Mouse (Mus musculus): Measurements from ENCODE around the gene Gm5129. TPM values are rescaled to one million over a fixed set of nuclear protein-coding genes. Genes with fewer than 3 reads are reported as not detected.
A peak's percentile ranks its signal among the peaks of the same experiment; 100 is the strongest.
"Not testable (repeated sequence)": the region's sequence is repeated elsewhere in the genome, so short reads cannot be mapped to it uniquely, and the experiment has no call there.

The Gm5129 gene
- not detected in 2 replicates for polyA plus RNA-seq (2015; fragmentation: Nextera tagmentation; extraction: Ambion mirVana)

GRCm38 (mm10) chr5:29735557-29736061 is at the start of gene Gm5129, which contains the start of gene Dnajb6:
Gene Gm5129, minus strand, starts transcription at chr5:29735936.
Gene Dnajb6, plus strand, starts transcription at chr5:29735688.
- Histone ChIP-seq H3K9me3 (replicated peaks; ENCODE audit: control insufficient read depth, low read length, poor library complexity, severe bottlenecking) (no peaks in the 10 kb centered on the region), H3K9ac (ENCODE audit: low read depth, low read length) (peak within 1 kb of the TSS; percentile 91), H3K4me1 (ENCODE audit: control insufficient read depth, insufficient read depth, low read length) (peaks cover 29% of the 10 kb centered on the region), H3K4me3 (ENCODE audit: low read depth, low read length) (peak within 1 kb of the TSS; percentile 57), H3K36me3 (ENCODE audit: control insufficient read depth, insufficient read depth, low read length) (no peaks in the 10 kb centered on the region), H3K4me2 (ENCODE audit: low read length) (peak within 1 kb of the TSS; percentile 62), H3K27me3 (ENCODE audit: control insufficient read depth, insufficient read depth, low read depth, low read length) (no peaks in the 10 kb centered on the region), H3K27ac (ENCODE audit: low read length) (peak within 1 kb of the TSS; percentile 86)
- under 1% methylated on average over 46 of the region's 46 CpGs for WGBS
- peak; percentile 99 for ATAC-seq

GRCm38 (mm10) chr5:29784906-29785305 is 49.2 kb upstream of the Gm5129 start:
- not testable (repeated sequence) for H3K4me1 ChIP-seq (ENCODE audit: control insufficient read depth, insufficient read depth, low read length); H3K9me3 ChIP-seq (replicated peaks; ENCODE audit: control insufficient read depth, low read length, poor library complexity, severe bottlenecking); H3K36me3 ChIP-seq (ENCODE audit: control insufficient read depth, insufficient read depth, low read length); H3K27ac ChIP-seq (ENCODE audit: low read length); H3K9ac ChIP-seq (ENCODE audit: low read depth, low read length); H3K4me3 ChIP-seq (ENCODE audit: low read depth, low read length); H3K27me3 ChIP-seq (ENCODE audit: control insufficient read depth, insufficient read depth, low read depth, low read length); H3K4me2 ChIP-seq (ENCODE audit: low read length); ATAC-seq
- 98% methylated on average over 9 of the region's 13 CpGs for WGBS

DNA sequence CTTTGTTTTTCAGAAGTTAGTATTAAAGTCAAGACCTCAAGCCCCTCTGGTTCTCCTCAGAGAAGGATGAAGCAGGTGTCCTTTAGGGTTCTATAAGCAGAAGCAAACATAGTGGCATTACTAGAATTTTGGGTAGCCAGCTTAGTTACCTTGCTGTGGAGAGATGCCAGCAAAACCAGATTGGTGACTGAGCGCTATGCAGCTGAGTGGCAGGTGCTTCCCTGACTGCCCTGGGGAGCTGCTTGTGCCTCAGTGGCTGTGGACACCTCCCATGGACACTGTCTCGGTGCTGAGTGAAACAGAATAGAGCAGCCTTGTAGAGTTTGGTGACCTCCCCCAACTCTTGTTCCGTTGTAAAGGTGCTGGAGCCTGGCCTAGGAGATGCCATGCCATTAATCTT is 46.5 kb upstream of the Gm5129 start:
- no peaks in the 10 kb centered on the region for H3K27me3 ChIP-seq (ENCODE audit: control insufficient read depth, insufficient read depth, low read depth, low read length)
- H3K4me3 ChIP-seq (ENCODE audit: low read depth, low read length) = no peak overlapping the region
- no peak for ATAC-seq
- H3K9me3 ChIP-seq (replicated peaks; ENCODE audit: control insufficient read depth, low read length, poor library complexity, severe bottlenecking) = no peaks in the 10 kb centered on the region
- no peak overlapping the region for H3K9ac ChIP-seq (ENCODE audit: low read depth, low read length)
- no peak overlapping the region for H3K27ac ChIP-seq (ENCODE audit: low read length)
- no peak overlapping the region for H3K4me2 ChIP-seq (ENCODE audit: low read length)
- WGBS = 96% methylated on average over 3 of the region's 3 CpGs
- H3K4me1 ChIP-seq (ENCODE audit: control insufficient read depth, insufficient read depth, low read length) = peaks cover 2% of the 10 kb centered on the region; the same call in 1 of the 2 replicates
- H3K36me3 ChIP-seq (ENCODE audit: control insufficient read depth, insufficient read depth, low read length) = no peaks in the 10 kb centered on the region

DNA sequence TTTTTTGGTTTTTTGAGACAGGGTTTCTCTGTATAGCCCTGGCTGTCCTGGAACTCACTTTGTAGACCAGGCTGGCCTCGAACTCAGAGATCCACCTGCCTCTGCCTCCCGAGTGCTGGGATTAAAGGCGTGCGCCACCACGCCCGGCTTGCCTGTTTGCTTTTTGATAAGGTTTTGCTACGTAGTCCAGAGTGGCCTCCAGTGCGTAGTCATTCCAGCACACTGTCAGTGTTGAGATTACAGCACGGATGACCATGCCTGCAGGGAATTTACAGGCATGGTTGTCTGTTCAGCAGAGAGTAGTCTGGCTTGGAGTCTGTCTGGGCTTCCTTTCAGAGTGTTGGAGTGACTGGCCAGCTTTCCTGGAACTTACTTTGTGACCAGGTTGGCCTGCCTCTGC is 44.0 kb upstream of the Gm5129 start:
- H3K9ac ChIP-seq (ENCODE audit: low read depth, low read length) = not testable (repeated sequence)
- WGBS = 98% methylated on average over 8 of the region's 9 CpGs

GRCm38 (mm10) chr5:29778029-29778428 is 42.3 kb upstream of the Gm5129 start:
- no peak overlapping the region for H3K9ac ChIP-seq (ENCODE audit: low read depth, low read length)
- WGBS = 87% methylated on average over 6 of the region's 6 CpGs
- peaks cover 2% of the 10 kb centered on the region; the same call in 1 of the 2 replicates for H3K36me3 ChIP-seq (ENCODE audit: control insufficient read depth, insufficient read depth, low read length)
- H3K4me2 ChIP-seq (ENCODE audit: low read length) = no peak overlapping the region
- no peaks in the 10 kb centered on the region for H3K9me3 ChIP-seq (replicated peaks; ENCODE audit: control insufficient read depth, low read length, poor library complexity, severe bottlenecking)
- H3K4me1 ChIP-seq (ENCODE audit: control insufficient read depth, insufficient read depth, low read length) = no peaks in the 10 kb centered on the region
- no peak overlapping the region for H3K4me3 ChIP-seq (ENCODE audit: low read depth, low read length)
- H3K27ac ChIP-seq (ENCODE audit: low read length) = no peak overlapping the region
- no peak for ATAC-seq
- no peaks in the 10 kb centered on the region for H3K27me3 ChIP-seq (ENCODE audit: control insufficient read depth, insufficient read depth, low read depth, low read length)

More for the DNA sequence above, 44.0 kb upstream of the Gm5129 start:
- not testable (repeated sequence) for H3K27me3 ChIP-seq (ENCODE audit: control insufficient read depth, insufficient read depth, low read depth, low read length); H3K9me3 ChIP-seq (replicated peaks; ENCODE audit: control insufficient read depth, low read length, poor library complexity, severe bottlenecking); H3K4me1 ChIP-seq (ENCODE audit: control insufficient read depth, insufficient read depth, low read length); H3K4me2 ChIP-seq (ENCODE audit: low read length); ATAC-seq; H3K4me3 ChIP-seq (ENCODE audit: low read depth, low read length); H3K36me3 ChIP-seq (ENCODE audit: control insufficient read depth, insufficient read depth, low read length); H3K27ac ChIP-seq (ENCODE audit: low read length)

DNA sequence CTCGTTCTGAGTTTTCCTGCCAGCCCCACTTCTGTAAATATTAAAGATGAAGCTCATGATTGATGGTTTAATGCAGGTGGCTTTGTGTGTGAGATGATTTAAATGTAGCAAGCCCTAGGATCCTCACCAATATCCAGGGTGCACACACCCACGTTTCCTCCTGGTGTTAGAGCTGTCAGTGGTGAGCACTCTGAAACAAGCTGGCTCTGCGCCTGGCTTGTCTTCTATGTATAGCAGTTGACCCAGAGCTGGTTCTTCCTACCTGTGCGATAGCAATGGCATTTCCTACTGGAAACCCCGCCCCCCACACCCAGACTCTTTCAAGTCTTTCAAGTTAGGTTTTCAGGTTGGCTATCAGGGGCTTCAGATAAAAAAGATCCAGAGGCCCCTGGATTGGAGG is 39.7 kb upstream of the Gm5129 start:
- 95% methylated on average over 5 of the region's 5 CpGs for WGBS
- no peak overlapping the region for H3K9ac ChIP-seq (ENCODE audit: low read depth, low read length)

DNA sequence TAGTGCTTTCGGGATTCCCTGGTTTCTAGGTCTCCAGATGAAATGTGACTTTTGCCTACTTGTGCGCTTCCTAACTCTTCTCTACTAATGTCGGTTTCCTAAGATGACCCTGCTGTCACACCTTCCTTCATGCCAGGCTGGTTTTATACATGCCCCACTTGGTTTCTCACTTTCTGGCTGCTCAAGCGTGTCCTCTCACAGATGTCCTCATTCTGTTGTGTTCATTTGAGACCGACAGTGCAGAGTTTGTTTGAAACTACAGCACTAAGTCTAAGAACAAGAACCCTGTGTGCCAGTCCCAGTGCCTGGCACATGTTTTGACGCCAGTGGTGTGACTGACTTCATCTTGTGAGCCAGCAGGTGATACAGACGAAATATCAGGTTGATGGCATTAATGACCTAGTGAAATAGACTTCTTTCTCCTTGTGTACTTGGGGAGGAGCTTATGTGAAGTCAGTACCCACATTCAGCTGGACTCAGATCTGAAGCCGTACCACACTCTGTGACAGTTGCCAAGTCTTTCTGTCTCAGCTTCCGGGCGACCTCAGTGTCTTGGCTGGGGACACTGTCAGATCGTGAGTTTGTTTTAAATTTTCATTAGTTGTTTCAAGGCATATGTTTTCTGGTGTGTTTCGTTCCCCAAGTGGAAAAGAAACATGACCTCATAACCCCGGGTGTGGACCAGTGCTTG is 37.9 kb upstream of the Gm5129 start:
- H3K9me3 ChIP-seq (replicated peaks; ENCODE audit: control insufficient read depth, low read length, poor library complexity, severe bottlenecking) = no peaks in the 10 kb centered on the region
- no peak overlapping the region for H3K4me2 ChIP-seq (ENCODE audit: low read length)
- H3K27ac ChIP-seq (ENCODE audit: low read length) = no peak overlapping the region
- no peak overlapping the region for H3K9ac ChIP-seq (ENCODE audit: low read depth, low read length)
- H3K4me3 ChIP-seq (ENCODE audit: low read depth, low read length) = no peak overlapping the region
- ATAC-seq = no peak
- H3K36me3 ChIP-seq (ENCODE audit: control insufficient read depth, insufficient read depth, low read length) = peaks cover 5% of the 10 kb centered on the region; the same call in 1 of the 2 replicates
- no peaks in the 10 kb centered on the region for H3K27me3 ChIP-seq (ENCODE audit: control insufficient read depth, insufficient read depth, low read depth, low read length)
- 85% methylated on average over 13 of the region's 13 CpGs for WGBS
- H3K4me1 ChIP-seq (ENCODE audit: control insufficient read depth, insufficient read depth, low read length) = no peaks in the 10 kb centered on the region

More for the DNA sequence above, 39.7 kb upstream of the Gm5129 start:
- H3K4me1 ChIP-seq (ENCODE audit: control insufficient read depth, insufficient read depth, low read length) = no peaks in the 10 kb centered on the region
- no peak overlapping the region for H3K27ac ChIP-seq (ENCODE audit: low read length)
- H3K4me3 ChIP-seq (ENCODE audit: low read depth, low read length) = no peak overlapping the region
- ATAC-seq = no peak
- H3K36me3 ChIP-seq (ENCODE audit: control insufficient read depth, insufficient read depth, low read length) = peaks cover 2% of the 10 kb centered on the region; the same call in 1 of the 2 replicates
- no peaks in the 10 kb centered on the region for H3K27me3 ChIP-seq (ENCODE audit: control insufficient read depth, insufficient read depth, low read depth, low read length)
- H3K4me2 ChIP-seq (ENCODE audit: low read length) = no peak overlapping the region
- no peaks in the 10 kb centered on the region for H3K9me3 ChIP-seq (replicated peaks; ENCODE audit: control insufficient read depth, low read length, poor library complexity, severe bottlenecking)

DNA sequence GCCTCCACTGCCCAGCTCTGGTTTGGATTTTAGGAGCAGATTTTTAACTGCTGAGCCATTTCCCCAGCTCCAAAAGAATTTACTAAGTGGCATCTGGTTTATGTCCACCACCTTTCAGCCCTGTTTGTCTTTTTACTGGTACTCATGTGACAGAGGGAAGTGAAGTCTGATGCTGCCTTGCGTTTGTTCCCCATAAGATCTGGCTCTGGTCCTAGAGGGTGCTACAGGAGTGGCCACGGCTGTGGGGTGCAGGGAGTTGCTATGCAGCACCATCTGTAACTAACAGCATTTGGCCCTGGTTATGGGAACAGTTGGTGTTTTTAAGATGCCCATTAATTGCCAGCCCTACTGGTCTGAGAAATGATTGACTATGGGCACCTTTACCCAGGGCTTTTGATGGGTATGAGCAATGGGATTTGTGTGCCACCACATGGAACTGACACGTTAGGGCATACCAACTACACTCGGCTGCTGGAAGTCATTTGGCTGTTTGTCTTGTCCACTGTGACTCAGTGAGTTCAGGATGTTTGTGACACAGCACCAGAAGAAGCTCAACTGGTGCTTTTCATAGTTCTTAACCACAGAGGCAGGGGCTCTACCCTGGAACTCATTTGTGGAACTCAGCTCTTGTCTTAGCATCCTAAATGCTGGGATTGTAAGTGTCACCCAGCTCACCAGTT is 37.1 kb upstream of the Gm5129 start:
- no peak for ATAC-seq
- Histone ChIP-seq H3K4me1 (ENCODE audit: control insufficient read depth, insufficient read depth, low read length) (no peaks in the 10 kb centered on the region), H3K27me3 (ENCODE audit: control insufficient read depth, insufficient read depth, low read depth, low read length) (no peaks in the 10 kb centered on the region), H3K36me3 (ENCODE audit: control insufficient read depth, insufficient read depth, low read length) (peaks cover 5% of the 10 kb centered on the region; the same call in 1 of the 2 replicates), H3K4me3 (ENCODE audit: low read depth, low read length) (no peak overlapping the region), H3K9ac (ENCODE audit: low read depth, low read length) (no peak overlapping the region), H3K4me2 (ENCODE audit: low read length) (no peak overlapping the region), H3K27ac (ENCODE audit: low read length) (no peak overlapping the region), H3K9me3 (replicated peaks; ENCODE audit: control insufficient read depth, low read length, poor library complexity, severe bottlenecking) (no peaks in the 10 kb centered on the region)
- 89% methylated on average over 4 of the region's 4 CpGs for WGBS

DNA sequence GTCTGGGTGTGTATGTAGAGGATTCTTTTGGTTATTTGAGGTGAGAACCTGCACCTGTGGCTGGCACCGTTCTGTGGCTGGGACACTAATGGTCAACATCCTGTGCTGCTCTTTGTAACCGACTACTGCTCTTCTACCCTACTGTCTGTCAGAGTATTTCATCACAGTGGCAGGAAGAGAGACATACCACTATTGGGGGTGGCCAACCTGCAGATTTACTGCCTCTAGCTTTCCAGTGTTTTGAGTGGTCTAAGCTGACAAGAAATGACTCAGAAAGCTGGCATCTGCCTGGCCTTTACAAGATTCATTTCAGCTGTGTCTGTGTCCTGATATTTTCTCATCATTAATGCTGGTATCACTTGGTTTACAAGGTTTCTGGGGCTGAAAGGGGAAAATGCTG is 36.3 kb upstream of the Gm5129 start:
- 95% methylated on average over 2 of the region's 2 CpGs for WGBS
- H3K4me2 ChIP-seq (ENCODE audit: low read length) = no peak overlapping the region
- no peak for ATAC-seq
- no peak overlapping the region for H3K4me3 ChIP-seq (ENCODE audit: low read depth, low read length)
- H3K4me1 ChIP-seq (ENCODE audit: control insufficient read depth, insufficient read depth, low read length) = no peaks in the 10 kb centered on the region
- peaks cover 5% of the 10 kb centered on the region; the same call in 1 of the 2 replicates for H3K36me3 ChIP-seq (ENCODE audit: control insufficient read depth, insufficient read depth, low read length)
- no peaks in the 10 kb centered on the region for H3K9me3 ChIP-seq (replicated peaks; ENCODE audit: control insufficient read depth, low read length, poor library complexity, severe bottlenecking)
- no peaks in the 10 kb centered on the region for H3K27me3 ChIP-seq (ENCODE audit: control insufficient read depth, insufficient read depth, low read depth, low read length)
- H3K9ac ChIP-seq (ENCODE audit: low read depth, low read length) = no peak overlapping the region
- no peak overlapping the region for H3K27ac ChIP-seq (ENCODE audit: low read length)

Data from midbrain, embryonic 16.5 days (tissue).